Comparison of ENCODE assay signal across 8 mouse cellular contexts in genomic region chr11:74847919-74848521, GRCm38 (mm10). TPM values are rescaled to one million over a fixed set of nuclear protein-coding genes. Genes with fewer than 3 reads are reported as not detected.
A peak's percentile ranks its signal among the peaks of the same experiment; 100 is the strongest.
DNase-seq lines count a peak whose midpoint lies in the region; ATAC-seq lines count a peak whose summit lies in the region.

No protein-coding gene starts in this region.

- peak; percentile 81 for DNase-seq in A20 (ENCODE audit: low read depth, low spot score)
- peak; percentile 93 for DNase-seq in R1 (ENCODE audit: low read depth, low spot score)
- peak; percentile 88 for DNase-seq in embryo, embryonic 10 days (ENCODE audit: low spot score)
- peak; percentile 67 to 88 for DNase-seq in heart, adult 18-20 months
- peak; percentile 90 for DNase-seq in kidney, adult 18-20 months
- peak; percentile 73 for DNase-seq in liver, embryonic 13.5 days
- DNase-seq in natural killer cell, adult 2 months (ENCODE audit: low spot score in 2 of 2): peak; percentile 70 to 82
- DNase-seq in thymus, postnatal 0 days (ENCODE audit: low spot score): peak; percentile 75

- 3% methylated on average over 13 of the region's 13 CpGs for WGBS in liver, embryonic 13.5 days (ENCODE audit: insufficient replicate concordance)

- peaks cover 25% of the 10 kb centered on the region for H3K4me1 ChIP-seq in liver, embryonic 13.5 days (replicated peaks)

- H3K4me3 ChIP-seq in liver, embryonic 13.5 days (replicated peaks): peak overlapping the region; percentile 41

- ATAC-seq in liver, embryonic 13.5 days (ENCODE audit: low read depth): peak; percentile 90

- peaks cover 4% of the 10 kb centered on the region for H3K9me3 ChIP-seq in liver, embryonic 13.5 days (replicated peaks)

- H3K27me3 ChIP-seq in liver, embryonic 13.5 days: no peaks in the 10 kb centered on the region

- H3K4me2 ChIP-seq in liver, embryonic 13.5 days: peak overlapping the region; percentile 60

- H3K9ac ChIP-seq in liver, embryonic 13.5 days: peak overlapping the region; percentile 54

- peaks cover 24% of the 10 kb centered on the region for H3K36me3 ChIP-seq in liver, embryonic 13.5 days

- H3K27ac ChIP-seq in liver, embryonic 13.5 days: peak overlapping the region; percentile 66

RNA-seq across cellular contexts. Expression of gene Mnt, which starts 17.3 kb away (rescaled TPM):
- total RNA-seq in heart, adult 18-20 months (2021): 1 to 10 TPM; 5.8 to 6.3 TPM
- polyA plus RNA-seq in liver, embryonic 13.5 days (2015; fragmentation: Nextera tagmentation; extraction: Ambion mirVana): 1.3 and 1.5 TPM in 2 replicates
- polyA plus RNA-seq in thymus, postnatal 0 days (2015; fragmentation: Nextera tagmentation; extraction: Ambion mirVana): 4.9 and 5.8 TPM in 2 replicates

RNA-seq across cellular contexts. Expression of gene Sgsm2, which starts 48.8 kb away (rescaled TPM):
- total RNA-seq in heart, adult 18-20 months (2021): 1 to 10 TPM; 5.3 to 5.7 TPM
- 1.2 and 1.5 TPM in 2 replicates for polyA plus RNA-seq in liver, embryonic 13.5 days (2015; fragmentation: Nextera tagmentation; extraction: Ambion mirVana)
- 2.2 and 3.1 TPM in 2 replicates for polyA plus RNA-seq in thymus, postnatal 0 days (2015; fragmentation: Nextera tagmentation; extraction: Ambion mirVana)

RNA-seq across cellular contexts. Expression of gene Tsr1, which starts 49.9 kb away (rescaled TPM):
- total RNA-seq in heart, adult 18-20 months (2021): 10 to 100 TPM; 18.4 to 20.4 TPM
- polyA plus RNA-seq in liver, embryonic 13.5 days (2015; fragmentation: Nextera tagmentation; extraction: Ambion mirVana): 32.6 and 39.1 TPM in 2 replicates
- polyA plus RNA-seq in thymus, postnatal 0 days (2015; fragmentation: Nextera tagmentation; extraction: Ambion mirVana): 39.5 and 41.4 TPM in 2 replicates

Comparison
In these comparisons a context has a peak if more than half of its experiments do, and no peak if none do; other contexts are left out.
1. Peak in every context shown above with its lines: DNase-seq, ATAC-seq, H3K4me3 ChIP-seq and H3K27ac ChIP-seq.